Mouse (Mus musculus): Measurements from ENCODE around the gene Abca17. TPM values are rescaled to one million over a fixed set of nuclear protein-coding genes. Genes with fewer than 3 reads are reported as not detected.

Gene Abca17
- polyA plus RNA-seq, 1 experiment from 2014 or later, result not detected

GRCm38 (mm10) chr17:24353960-24354359 lies 3.1 kb upstream of the Abca17 start:
- H3K36me3 ChIP-seq (ENCODE audit: control insufficient read depth, insufficient read depth), result peaks cover 2% of the 10 kb centered on the region; the same call in 1 of the 2 replicates
- peak; percentile 70 for ATAC-seq (ENCODE audit: low read depth)
- WGBS (ENCODE audit: insufficient replicate concordance), result 34% methylated on average over 3 of the region's 3 CpGs
- peaks cover 15% of the 10 kb centered on the region for H3K27me3 ChIP-seq (ENCODE audit: control insufficient read depth, insufficient read depth, low read depth, low read length)
- H3K9ac ChIP-seq (ENCODE audit: low read depth, low read length), result peak overlapping the region; percentile 94
- peak overlapping the region; percentile 87 for H3K27ac ChIP-seq (ENCODE audit: low read length)
- peak overlapping the region; percentile 95 for H3K4me2 ChIP-seq (ENCODE audit: low read depth, low read length)
- H3K9me3 ChIP-seq (replicated peaks; ENCODE audit: control insufficient read depth, low read length), result no peaks in the 10 kb centered on the region
- H3K4me3 ChIP-seq (ENCODE audit: low read depth, low read length), result peak overlapping the region; percentile 92
- peaks cover 48% of the 10 kb centered on the region for H3K4me1 ChIP-seq (ENCODE audit: control insufficient read depth, low read depth, low read length)

DNA sequence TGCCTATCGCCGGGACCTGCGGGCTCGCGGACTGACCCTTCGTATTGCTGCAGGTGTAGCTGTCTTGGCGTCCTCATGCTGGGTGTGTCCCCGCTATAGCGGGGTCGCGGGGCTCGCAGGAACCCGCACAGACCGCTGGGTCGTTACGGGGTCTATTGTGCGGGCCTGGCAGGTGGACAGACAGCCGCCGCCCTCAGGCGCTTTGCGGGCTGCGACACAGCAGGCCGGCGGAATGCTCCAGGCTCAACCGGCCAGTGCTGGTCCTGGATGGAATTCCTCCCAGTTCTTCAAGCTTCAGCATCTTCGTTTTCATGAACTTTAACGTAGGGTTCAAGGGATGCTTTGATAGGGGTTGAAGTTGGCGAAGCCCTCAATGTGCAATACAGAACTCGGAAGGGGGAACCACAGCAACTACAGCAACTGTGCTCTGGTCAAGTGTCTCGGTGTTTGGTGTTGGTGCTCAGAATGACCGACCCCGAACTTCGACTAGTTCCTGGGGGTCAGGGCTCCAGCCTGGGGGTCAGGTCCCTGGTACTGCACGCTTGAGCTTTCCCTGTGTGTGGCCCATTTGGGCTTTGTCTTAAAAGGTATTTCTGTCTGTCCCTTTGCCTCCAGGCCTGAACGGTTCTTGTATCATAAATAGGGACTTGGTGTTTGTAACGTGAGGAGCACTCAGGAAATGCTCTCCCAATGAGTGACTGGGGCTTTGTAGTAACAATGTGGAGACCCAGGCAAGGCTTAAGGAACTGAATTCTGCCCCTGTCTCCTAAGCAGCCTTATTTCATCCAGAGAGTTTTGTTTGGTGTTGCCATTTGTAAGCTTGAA lies 1.7 kb upstream of the Abca17 start:
- H3K9ac ChIP-seq (ENCODE audit: low read depth, low read length), result peak overlapping the region; percentile 94
- H3K4me2 ChIP-seq (ENCODE audit: low read depth, low read length), result peak overlapping the region; percentile 95
- H3K27ac ChIP-seq (ENCODE audit: low read length), result peak overlapping the region; percentile 87
- H3K4me3 ChIP-seq (ENCODE audit: low read depth, low read length), result peak overlapping the region; percentile 92
- H3K4me1 ChIP-seq (ENCODE audit: control insufficient read depth, low read depth, low read length), result peaks cover 48% of the 10 kb centered on the region
- H3K36me3 ChIP-seq (ENCODE audit: control insufficient read depth, insufficient read depth), result no peaks in the 10 kb centered on the region
- WGBS (ENCODE audit: insufficient replicate concordance), result under 1% methylated on average over 36 of the region's 36 CpGs
- peak; percentile 17 for ATAC-seq (ENCODE audit: low read depth)
- no peaks in the 10 kb centered on the region for H3K9me3 ChIP-seq (replicated peaks; ENCODE audit: control insufficient read depth, low read length)
- peaks cover 15% of the 10 kb centered on the region for H3K27me3 ChIP-seq (ENCODE audit: control insufficient read depth, insufficient read depth, low read depth, low read length)

DNA sequence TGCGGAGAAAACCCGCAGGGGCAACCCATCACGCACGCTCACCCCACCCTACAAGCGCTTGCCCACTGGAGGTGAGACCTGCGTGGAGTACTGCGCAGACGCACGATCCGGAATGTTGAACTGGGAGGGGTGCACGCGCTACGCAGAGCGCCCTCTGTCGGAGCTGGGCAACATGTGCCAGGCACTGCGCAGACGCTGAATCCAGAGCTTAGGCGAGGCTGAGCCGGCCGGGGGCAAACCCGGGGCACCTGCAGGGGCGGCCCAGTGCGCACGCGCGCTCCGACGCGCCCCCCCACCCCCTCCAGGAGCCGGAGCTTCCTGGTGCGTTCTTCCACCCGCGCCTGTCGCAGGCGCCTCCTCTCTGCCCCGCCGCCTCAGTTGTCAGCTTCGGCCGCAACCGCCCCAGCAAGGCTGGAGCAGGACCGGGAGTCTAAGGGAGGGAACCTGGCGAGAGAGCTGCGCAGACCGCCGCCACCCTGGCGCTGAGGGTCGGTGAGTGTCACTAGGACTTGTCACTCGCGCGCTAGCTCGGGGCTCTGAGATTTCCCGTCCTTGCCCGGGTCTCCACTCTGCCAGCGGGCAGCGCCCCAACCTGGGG lies 991 bp upstream of the Abca17 start, which contains the start of gene Abca3:
TSS of gene Abca3 (plus strand) at position 191 of the 598 bp plus-strand sequence.
- H3K4me1 ChIP-seq (ENCODE audit: control insufficient read depth, low read depth, low read length), result peaks cover 48% of the 10 kb centered on the region
- peak within 1 kb of the TSS; percentile 95 for H3K4me2 ChIP-seq (ENCODE audit: low read depth, low read length)
- peak within 1 kb of the TSS; percentile 94 for H3K9ac ChIP-seq (ENCODE audit: low read depth, low read length)
- ATAC-seq (ENCODE audit: low read depth), result peak; percentile 84
- WGBS (ENCODE audit: insufficient replicate concordance), result under 1% methylated on average over 55 of the region's 55 CpGs
- no peaks in the 10 kb centered on the region for H3K9me3 ChIP-seq (replicated peaks; ENCODE audit: control insufficient read depth, low read length)
- peak within 1 kb of the TSS; percentile 87 for H3K27ac ChIP-seq (ENCODE audit: low read length)
- no peaks in the 10 kb centered on the region for H3K36me3 ChIP-seq (ENCODE audit: control insufficient read depth, insufficient read depth)
- H3K27me3 ChIP-seq (ENCODE audit: control insufficient read depth, insufficient read depth, low read depth, low read length), result peaks cover 15% of the 10 kb centered on the region
- H3K4me3 ChIP-seq (ENCODE audit: low read depth, low read length), result peak within 1 kb of the TSS; percentile 92

GRCm38 (mm10) chr17:24349176-24349575 lies 1.7 kb downstream of the Abca17 start:
- no peak for ATAC-seq (ENCODE audit: low read depth)
- Histone ChIP-seq H3K27me3 (ENCODE audit: control insufficient read depth, insufficient read depth, low read depth, low read length) (peaks cover 15% of the 10 kb centered on the region), H3K27ac (ENCODE audit: low read length) (no peak overlapping the region), H3K9me3 (replicated peaks; ENCODE audit: control insufficient read depth, low read length) (no peaks in the 10 kb centered on the region), H3K4me1 (ENCODE audit: control insufficient read depth, low read depth, low read length) (peaks cover 25% of the 10 kb centered on the region), H3K36me3 (ENCODE audit: control insufficient read depth, insufficient read depth) (no peaks in the 10 kb centered on the region), H3K4me3 (ENCODE audit: low read depth, low read length) (no peak overlapping the region), H3K4me2 (ENCODE audit: low read depth, low read length) (no peak overlapping the region), H3K9ac (ENCODE audit: low read depth, low read length) (no peak overlapping the region)
- WGBS (ENCODE audit: insufficient replicate concordance), result 57% methylated on average over 2 of the region's 2 CpGs

DNA sequence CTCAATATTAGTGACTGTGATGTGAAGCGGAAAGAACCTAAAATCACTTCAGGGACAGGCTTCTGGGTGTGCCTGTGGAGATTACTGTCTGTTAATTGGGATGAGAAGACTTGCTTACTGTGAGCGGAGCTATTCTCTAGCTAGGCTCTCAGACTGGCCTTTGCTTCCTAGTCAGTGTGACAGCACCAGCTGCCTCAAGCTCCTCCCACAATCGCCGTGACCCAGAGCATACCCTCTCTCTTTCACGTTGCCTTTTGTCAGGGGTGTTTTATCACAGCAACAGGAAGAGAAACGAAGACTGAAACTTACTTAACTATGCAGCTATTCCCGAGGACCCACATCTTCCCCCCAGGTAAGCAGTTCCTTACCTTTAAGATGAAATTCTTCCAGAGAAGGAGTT lies 4.0 kb downstream of the Abca17 start:
- Histone ChIP-seq H3K4me2 (ENCODE audit: low read depth, low read length) (no peak overlapping the region), H3K9me3 (replicated peaks; ENCODE audit: control insufficient read depth, low read length) (no peaks in the 10 kb centered on the region), H3K27me3 (ENCODE audit: control insufficient read depth, insufficient read depth, low read depth, low read length) (peaks cover 15% of the 10 kb centered on the region), H3K4me1 (ENCODE audit: control insufficient read depth, low read depth, low read length) (peaks cover 10% of the 10 kb centered on the region), H3K9ac (ENCODE audit: low read depth, low read length) (no peak overlapping the region), H3K4me3 (ENCODE audit: low read depth, low read length) (no peak overlapping the region), H3K36me3 (ENCODE audit: control insufficient read depth, insufficient read depth) (no peaks in the 10 kb centered on the region), H3K27ac (ENCODE audit: low read length) (no peak overlapping the region)
- no peak for ATAC-seq (ENCODE audit: low read depth)
- WGBS (ENCODE audit: insufficient replicate concordance), result 43% methylated on average over 7 of the region's 7 CpGs

- 34% methylated on average over 8 of the region's 8 CpGs for WGBS (ENCODE audit: insufficient replicate concordance)
- Histone ChIP-seq H3K4me1 (ENCODE audit: control insufficient read depth, low read depth, low read length) (no peaks in the 10 kb centered on the region), H3K4me3 (ENCODE audit: low read depth, low read length) (no peak overlapping the region), H3K9ac (ENCODE audit: low read depth, low read length) (no peak overlapping the region), H3K27me3 (ENCODE audit: control insufficient read depth, insufficient read depth, low read depth, low read length) (peaks cover under 1% of the 10 kb centered on the region; the same call in 1 of the 2 replicates), H3K36me3 (ENCODE audit: control insufficient read depth, insufficient read depth) (no peaks in the 10 kb centered on the region), H3K9me3 (replicated peaks; ENCODE audit: control insufficient read depth, low read length) (no peaks in the 10 kb centered on the region), H3K4me2 (ENCODE audit: low read depth, low read length) (peak overlapping the region; percentile 32; the same call in 1 of the 2 replicates), H3K27ac (ENCODE audit: low read length) (no peak overlapping the region)
- no peak for ATAC-seq (ENCODE audit: low read depth)
Measured at GRCm38 (mm10) chr17:24344672-24345071, 6.2 kb downstream of the Abca17 start.

- WGBS (ENCODE audit: insufficient replicate concordance), result 65% methylated on average over 7 of the region's 7 CpGs
- ATAC-seq (ENCODE audit: low read depth), result no peak
Measured at GRCm38 (mm10) chr17:24327656-24328055, 23.2 kb downstream of the Abca17 start.

DNA sequence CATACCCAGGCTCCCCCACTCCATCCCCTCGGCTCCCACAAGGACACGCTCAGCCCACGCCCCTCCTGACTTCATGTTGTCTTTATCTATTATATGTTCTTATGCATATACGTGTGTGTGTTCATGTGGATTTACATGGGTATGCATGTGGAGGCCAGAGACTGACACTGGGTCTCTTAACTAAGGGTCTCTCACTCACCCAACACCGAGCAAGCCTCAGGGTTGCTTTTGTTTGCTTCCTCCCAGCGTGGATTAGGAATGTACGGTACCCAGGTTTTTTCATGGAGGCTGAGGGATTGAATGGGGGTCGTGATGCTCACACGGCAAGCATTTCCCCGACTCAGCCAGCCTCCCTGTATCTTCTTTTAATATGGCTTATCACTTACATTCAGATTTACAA lies 25.8 kb downstream of the Abca17 start:
- WGBS (ENCODE audit: insufficient replicate concordance), result 72% methylated on average over 10 of the region's 10 CpGs

More at GRCm38 (mm10) chr17:24327656-24328055, 23.2 kb downstream of the Abca17 start:
- no peaks in the 10 kb centered on the region for H3K9me3 ChIP-seq (replicated peaks; ENCODE audit: control insufficient read depth, low read length)
- no peaks in the 10 kb centered on the region for H3K36me3 ChIP-seq (ENCODE audit: control insufficient read depth, insufficient read depth)
- no peak overlapping the region for H3K27ac ChIP-seq (ENCODE audit: low read length)
- H3K4me1 ChIP-seq (ENCODE audit: control insufficient read depth, low read depth, low read length), result no peaks in the 10 kb centered on the region
- no peak overlapping the region for H3K4me2 ChIP-seq (ENCODE audit: low read depth, low read length)
- no peak overlapping the region for H3K4me3 ChIP-seq (ENCODE audit: low read depth, low read length)
- H3K9ac ChIP-seq (ENCODE audit: low read depth, low read length), result no peak overlapping the region
- no peaks in the 10 kb centered on the region for H3K27me3 ChIP-seq (ENCODE audit: control insufficient read depth, insufficient read depth, low read depth, low read length)

GRCm38 (mm10) chr17:24320826-24321225 lies 30.0 kb downstream of the Abca17 start:
- no peak for ATAC-seq (ENCODE audit: low read depth)
- WGBS (ENCODE audit: insufficient replicate concordance), result 69% methylated on average over 3 of the region's 3 CpGs
- Histone ChIP-seq H3K4me3 (ENCODE audit: low read depth, low read length) (no peak overlapping the region), H3K4me1 (ENCODE audit: control insufficient read depth, low read depth, low read length) (no peaks in the 10 kb centered on the region), H3K27ac (ENCODE audit: low read length) (no peak overlapping the region), H3K9ac (ENCODE audit: low read depth, low read length) (no peak overlapping the region), H3K9me3 (replicated peaks; ENCODE audit: control insufficient read depth, low read length) (no peaks in the 10 kb centered on the region), H3K36me3 (ENCODE audit: control insufficient read depth, insufficient read depth) (no peaks in the 10 kb centered on the region), H3K27me3 (ENCODE audit: control insufficient read depth, insufficient read depth, low read depth, low read length) (no peaks in the 10 kb centered on the region), H3K4me2 (ENCODE audit: low read depth, low read length) (no peak overlapping the region)

More for the DNA sequence above, 25.8 kb downstream of the Abca17 start:
- no peaks in the 10 kb centered on the region for H3K36me3 ChIP-seq (ENCODE audit: control insufficient read depth, insufficient read depth)
- no peaks in the 10 kb centered on the region for H3K9me3 ChIP-seq (replicated peaks; ENCODE audit: control insufficient read depth, low read length)
- no peaks in the 10 kb centered on the region for H3K27me3 ChIP-seq (ENCODE audit: control insufficient read depth, insufficient read depth, low read depth, low read length)
- no peak overlapping the region for H3K4me2 ChIP-seq (ENCODE audit: low read depth, low read length)
- no peak overlapping the region for H3K27ac ChIP-seq (ENCODE audit: low read length)
- H3K4me3 ChIP-seq (ENCODE audit: low read depth, low read length), result no peak overlapping the region
- ATAC-seq (ENCODE audit: low read depth), result no peak
- H3K9ac ChIP-seq (ENCODE audit: low read depth, low read length), result no peak overlapping the region
- H3K4me1 ChIP-seq (ENCODE audit: control insufficient read depth, low read depth, low read length), result no peaks in the 10 kb centered on the region
